Mouse (Mus musculus): ENCODE measurements at regions not wholly inside any gene's neighbourhood (a gene's known extent, or its start where the extent isn't known, plus 50 kb on each side); places are given as distances from the start of the nearest gene placed in this dataset.
"Not testable (repeated sequence)": the region's sequence is repeated elsewhere in the genome, so short reads cannot be mapped to it uniquely, and the experiment has no call there.

DNA sequence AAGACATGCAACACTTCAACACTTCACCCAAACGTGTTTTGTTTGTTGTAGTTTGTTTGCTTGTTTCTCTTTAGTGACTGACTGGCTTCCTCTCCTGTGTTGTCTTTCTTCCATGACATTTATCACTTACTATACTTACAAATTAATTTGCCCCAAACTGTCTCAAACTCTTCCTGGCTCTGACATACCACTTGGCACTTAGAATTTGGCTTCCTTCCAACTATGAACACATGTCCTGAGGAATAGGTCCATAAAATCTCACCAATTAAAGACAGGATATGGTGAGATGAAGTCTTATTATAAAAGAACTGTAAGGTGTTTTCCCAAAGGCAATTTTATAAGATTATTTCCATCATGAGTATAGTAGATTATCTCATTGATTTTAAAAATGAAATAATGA, 386.0 kb downstream of the Tlr4 start:
- no peaks in the 10 kb centered on the region for H3K4me1 ChIP-seq (ENCODE audit: control insufficient read depth, insufficient read depth, low read length)
- H3K4me2 ChIP-seq (ENCODE audit: low read length), result no peak overlapping the region
- no peak overlapping the region for H3K9ac ChIP-seq (replicated peaks; ENCODE audit: low read length)
- H3K27me3 ChIP-seq (ENCODE audit: control insufficient read depth, insufficient read depth, low read length), result no peaks in the 10 kb centered on the region
- no peaks in the 10 kb centered on the region for H3K9me3 ChIP-seq (ENCODE audit: control insufficient read depth, low read length)
- 71% methylated on average over 1 of the region's 1 CpGs for WGBS
- DNase-seq (no peak), ATAC-seq (ENCODE audit: low FRiP score, low TSS enrichment) (no peak)
- H3K27ac ChIP-seq (replicated peaks; ENCODE audit: low read depth, low read length), result no peak overlapping the region
- no peak overlapping the region for H3K4me3 ChIP-seq (replicated peaks; ENCODE audit: low read depth, low read length)
- H3K36me3 ChIP-seq (ENCODE audit: control insufficient read depth, insufficient read depth, low read length), result no peaks in the 10 kb centered on the region

DNA sequence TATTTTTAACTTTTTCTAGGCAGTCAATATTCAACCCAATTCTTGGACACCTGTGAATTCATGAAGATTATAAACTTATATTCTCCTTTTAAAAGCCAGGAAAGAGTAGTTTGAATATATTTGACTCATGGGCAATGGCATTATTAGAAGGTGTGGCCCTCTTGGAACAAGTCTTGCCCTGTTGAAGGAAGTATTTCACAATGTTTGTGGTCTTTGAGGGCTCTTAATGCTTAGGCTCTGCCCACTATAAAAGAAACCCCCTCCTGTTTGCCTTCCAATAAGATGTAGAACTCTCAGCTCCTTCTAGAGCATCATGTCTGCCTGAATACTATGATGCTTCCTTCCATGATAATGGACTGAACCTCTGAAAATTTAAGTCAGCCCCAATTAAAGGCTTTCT, 397.1 kb downstream of the Tlr4 start:
- Histone ChIP-seq H3K36me3 (ENCODE audit: control insufficient read depth, insufficient read depth, low read length) (no peaks in the 10 kb centered on the region), H3K27me3 (ENCODE audit: control insufficient read depth, insufficient read depth, low read length) (no peaks in the 10 kb centered on the region), H3K4me2 (ENCODE audit: low read length) (no peak overlapping the region), H3K27ac (replicated peaks; ENCODE audit: low read depth, low read length) (no peak overlapping the region), H3K9me3 (ENCODE audit: control insufficient read depth, low read length) (no peaks in the 10 kb centered on the region), H3K4me3 (replicated peaks; ENCODE audit: low read depth, low read length) (no peak overlapping the region), H3K4me1 (ENCODE audit: control insufficient read depth, insufficient read depth, low read length) (no peaks in the 10 kb centered on the region), H3K9ac (replicated peaks; ENCODE audit: low read length) (no peak overlapping the region)
- no peak for DNase-seq
- ATAC-seq (ENCODE audit: low FRiP score, low TSS enrichment), result no peak

DNA sequence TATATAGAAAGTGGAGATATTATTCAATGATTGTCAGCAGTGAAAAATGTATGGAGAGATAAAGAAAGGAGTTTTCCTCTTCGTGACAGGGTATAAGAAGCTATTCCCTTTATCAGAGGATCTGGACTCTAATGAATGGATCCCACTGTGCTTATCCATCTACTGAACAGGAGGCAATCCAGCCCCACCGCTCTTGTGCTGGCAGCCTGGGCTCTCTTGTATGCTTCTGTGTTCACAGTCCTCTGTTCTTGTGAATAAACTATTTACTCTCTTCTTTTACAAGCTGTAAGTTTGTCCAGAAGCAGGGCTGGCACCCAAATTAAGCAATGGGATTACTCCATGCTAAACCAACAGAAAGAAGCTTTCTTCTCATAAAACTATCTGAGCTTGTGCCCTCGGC, 401.8 kb downstream of the Tlr4 start:
- H3K36me3 ChIP-seq (ENCODE audit: control insufficient read depth, insufficient read depth, low read length), result no peaks in the 10 kb centered on the region
- no peak overlapping the region for H3K9ac ChIP-seq (replicated peaks; ENCODE audit: low read length)
- DNase-seq (peak; percentile 13), ATAC-seq (ENCODE audit: low FRiP score, low TSS enrichment) (no peak)
- H3K4me3 ChIP-seq (replicated peaks; ENCODE audit: low read depth, low read length), result no peak overlapping the region
- H3K4me2 ChIP-seq (ENCODE audit: low read length), result no peak overlapping the region
- no peaks in the 10 kb centered on the region for H3K27me3 ChIP-seq (ENCODE audit: control insufficient read depth, insufficient read depth, low read length)
- H3K27ac ChIP-seq (replicated peaks; ENCODE audit: low read depth, low read length), result no peak overlapping the region
- 66% methylated on average over 3 of the region's 3 CpGs for WGBS
- no peaks in the 10 kb centered on the region for H3K4me1 ChIP-seq (ENCODE audit: control insufficient read depth, insufficient read depth, low read length)
- H3K9me3 ChIP-seq (ENCODE audit: control insufficient read depth, low read length), result no peaks in the 10 kb centered on the region

DNA sequence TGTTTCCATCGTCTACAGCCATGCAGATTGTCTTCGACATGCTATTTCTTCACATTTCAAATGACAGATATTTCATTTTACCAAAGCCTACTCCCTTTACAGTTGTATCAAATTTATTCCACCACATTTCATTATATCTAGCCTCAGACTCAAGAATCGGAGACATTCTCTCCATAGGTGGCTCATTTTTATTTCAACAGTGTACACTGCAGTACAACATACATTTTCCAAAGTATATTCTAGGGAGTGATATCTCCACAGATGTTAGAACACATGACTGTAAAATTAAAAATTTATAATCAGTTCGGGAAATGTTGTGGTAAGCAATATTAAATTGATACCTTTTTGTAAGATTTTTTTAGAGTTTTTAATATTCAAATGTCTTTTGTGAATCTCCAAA, 446.2 kb downstream of the Tlr4 start:
- Histone ChIP-seq H3K4me2 (ENCODE audit: low read length) (no peak overlapping the region), H3K36me3 (ENCODE audit: control insufficient read depth, insufficient read depth, low read length) (no peaks in the 10 kb centered on the region), H3K4me1 (ENCODE audit: control insufficient read depth, insufficient read depth, low read length) (no peaks in the 10 kb centered on the region), H3K9me3 (ENCODE audit: control insufficient read depth, low read length) (no peaks in the 10 kb centered on the region), H3K27me3 (ENCODE audit: control insufficient read depth, insufficient read depth, low read length) (no peaks in the 10 kb centered on the region), H3K27ac (replicated peaks; ENCODE audit: low read depth, low read length) (no peak overlapping the region), H3K9ac (replicated peaks; ENCODE audit: low read length) (no peak overlapping the region), H3K4me3 (replicated peaks; ENCODE audit: low read depth, low read length) (no peak overlapping the region)
- ATAC-seq (ENCODE audit: low FRiP score, low TSS enrichment), result no peak
- DNase-seq, result no peak
- WGBS, result 88% methylated on average over 4 of the region's 4 CpGs

DNA sequence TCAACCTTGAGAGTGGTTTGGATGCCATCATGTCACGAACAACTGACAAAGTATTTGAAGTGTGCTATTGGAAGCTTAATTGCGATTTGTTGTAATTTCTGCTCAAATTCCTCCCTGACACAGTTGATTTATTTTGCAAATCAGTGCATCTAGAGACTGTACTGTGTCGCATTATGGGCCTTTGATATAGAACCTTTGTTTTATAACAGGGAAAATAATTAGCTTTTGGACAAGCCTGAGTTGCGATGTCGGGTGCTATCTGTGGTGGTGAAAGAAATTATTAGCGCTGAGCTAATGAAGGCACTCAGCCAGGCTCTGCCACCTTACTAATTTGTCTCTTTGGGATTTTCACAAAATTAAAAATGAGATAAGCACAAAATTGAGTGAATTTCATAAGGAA, 473.6 kb downstream of the Tlr4 start:
- Histone ChIP-seq H3K36me3 (ENCODE audit: control insufficient read depth, insufficient read depth, low read length) (no peaks in the 10 kb centered on the region), H3K27me3 (ENCODE audit: control insufficient read depth, insufficient read depth, low read length) (no peaks in the 10 kb centered on the region), H3K4me1 (ENCODE audit: control insufficient read depth, insufficient read depth, low read length) (no peaks in the 10 kb centered on the region), H3K9me3 (ENCODE audit: control insufficient read depth, low read length) (no peaks in the 10 kb centered on the region), H3K27ac (replicated peaks; ENCODE audit: low read depth, low read length) (no peak overlapping the region), H3K4me3 (replicated peaks; ENCODE audit: low read depth, low read length) (no peak overlapping the region), H3K9ac (replicated peaks; ENCODE audit: low read length) (no peak overlapping the region), H3K4me2 (ENCODE audit: low read length) (no peak overlapping the region)
- no peak for ATAC-seq (ENCODE audit: low FRiP score, low TSS enrichment)
- 60% methylated on average over 6 of the region's 6 CpGs for WGBS
- peak; percentile 21 for DNase-seq

DNA sequence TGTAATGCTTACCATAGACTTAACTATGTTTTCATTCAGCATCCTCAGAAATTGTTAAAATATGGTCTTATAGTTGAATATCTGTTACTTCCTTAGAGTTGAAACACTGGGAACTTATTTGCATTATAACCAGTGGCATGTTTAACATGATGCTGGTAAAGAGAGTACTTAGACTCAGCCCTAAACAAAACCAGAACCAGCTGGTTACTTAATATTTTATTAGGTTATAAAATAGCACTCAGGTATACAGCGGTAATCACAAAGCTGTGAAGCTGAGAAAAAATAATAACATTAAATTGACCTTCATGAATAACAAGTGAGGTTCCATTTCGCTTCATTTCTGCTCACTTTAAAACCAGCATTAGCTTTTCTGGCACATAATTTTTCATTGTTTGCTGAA, 474.4 kb downstream of the Tlr4 start:
- DNase-seq (peak; percentile 1), ATAC-seq (ENCODE audit: low FRiP score, low TSS enrichment) (no peak)
- 84% methylated on average over 2 of the region's 2 CpGs for WGBS
- Histone ChIP-seq H3K27ac (replicated peaks; ENCODE audit: low read depth, low read length) (no peak overlapping the region), H3K9me3 (ENCODE audit: control insufficient read depth, low read length) (no peaks in the 10 kb centered on the region), H3K36me3 (ENCODE audit: control insufficient read depth, insufficient read depth, low read length) (no peaks in the 10 kb centered on the region), H3K4me2 (ENCODE audit: low read length) (no peak overlapping the region), H3K4me3 (replicated peaks; ENCODE audit: low read depth, low read length) (no peak overlapping the region), H3K9ac (replicated peaks; ENCODE audit: low read length) (no peak overlapping the region), H3K27me3 (ENCODE audit: control insufficient read depth, insufficient read depth, low read length) (no peaks in the 10 kb centered on the region), H3K4me1 (ENCODE audit: control insufficient read depth, insufficient read depth, low read length) (no peaks in the 10 kb centered on the region)

DNA sequence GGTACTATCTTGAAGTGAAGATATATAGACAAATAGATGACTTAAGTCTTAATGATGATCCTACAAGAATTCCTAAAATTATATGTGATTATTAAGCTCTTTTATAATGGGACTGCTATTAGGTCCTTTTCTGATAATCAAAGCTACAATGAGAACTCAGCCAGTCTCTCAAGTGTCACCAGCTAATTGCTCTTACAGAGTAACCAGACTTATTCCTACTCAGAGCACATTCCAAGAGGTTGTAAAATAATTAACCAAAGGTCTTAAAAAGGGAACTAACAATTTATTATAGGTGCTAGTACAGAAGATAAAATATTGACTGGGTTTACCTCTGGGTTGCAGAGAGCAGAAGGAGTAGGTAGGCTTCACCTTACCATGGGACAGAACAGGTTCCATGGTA, 492.7 kb downstream of the Tlr4 start:
- H3K27me3 ChIP-seq (ENCODE audit: control insufficient read depth, insufficient read depth, low read length); H3K4me3 ChIP-seq (replicated peaks; ENCODE audit: low read depth, low read length); H3K36me3 ChIP-seq (ENCODE audit: control insufficient read depth, insufficient read depth, low read length); H3K9ac ChIP-seq (replicated peaks; ENCODE audit: low read length); H3K27ac ChIP-seq (replicated peaks; ENCODE audit: low read depth, low read length); H3K4me1 ChIP-seq (ENCODE audit: control insufficient read depth, insufficient read depth, low read length); H3K4me2 ChIP-seq (ENCODE audit: low read length); DNase-seq; ATAC-seq (ENCODE audit: low FRiP score, low TSS enrichment); H3K9me3 ChIP-seq (ENCODE audit: control insufficient read depth, low read length): not testable (repeated sequence)

All from midbrain, embryonic 14.5 days (tissue).